25 mouse cellular contexts compared by ENCODE assay signal in the genomic region with DNA sequence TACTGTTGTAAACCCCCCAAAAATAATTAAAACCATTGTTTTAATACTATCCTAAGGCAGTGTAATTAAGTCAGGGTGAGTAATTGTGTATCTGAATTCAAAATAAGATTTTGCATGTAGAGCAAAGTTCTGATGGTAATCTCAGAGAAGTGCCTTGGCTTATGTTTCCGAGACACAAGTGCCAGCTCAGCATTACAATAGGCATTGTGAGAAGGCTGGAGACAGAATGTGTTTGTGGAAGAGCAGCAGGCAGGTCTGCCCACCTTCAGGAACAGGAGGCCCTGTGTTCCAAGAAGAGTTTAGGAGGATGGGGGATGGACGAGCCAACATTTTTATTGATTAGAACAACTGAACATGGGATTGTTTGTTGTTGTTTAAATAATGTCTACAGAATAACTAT. TPM values are rescaled to one million over a fixed set of nuclear protein-coding genes. Genes with fewer than 3 reads are reported as not detected.
DNase-seq lines count a peak whose midpoint lies in the region; ATAC-seq lines count a peak whose summit lies in the region.
"Had no signal": no experiment of that assay in that cellular context is flagged by ENCODE, and none has a peak within 500 bp of the region (broad histone marks: within the 10 kb centered on the region; RNA-seq: fewer than 3 reads in every experiment).

No protein-coding gene starts in this region.

- intact Hi-C loops in heart, postnatal 10 days (cut with DNase I), result no loop called here
- intact Hi-C loops in left cerebral cortex, postnatal 36 days (cut with DNase I), result loop anchor here (10.0 kb wide), 1 partner anchor 1004 kb away; no protein-coding TSS in a partner anchor

- no peak overlapping the region for H3K27ac ChIP-seq in forebrain, embryonic 11.5 days (ENCODE audit: low read depth, low read length)
- H3K27ac ChIP-seq in forebrain, embryonic 13.5 days, result no peak overlapping the region
- H3K27ac ChIP-seq in heart, embryonic 10.5 days, result no peak overlapping the region
- H3K27ac ChIP-seq: embryonic facial prominence, embryonic 12.5 days; forebrain, embryonic 12.5 days; forebrain, embryonic 15.5 days had no signal

- H3K4me3 ChIP-seq in forebrain, embryonic 11.5 days (ENCODE audit: low read depth, low read length), result no peak overlapping the region
- no peak overlapping the region for H3K4me3 ChIP-seq in forebrain, embryonic 13.5 days
- H3K4me3 ChIP-seq in heart, embryonic 10.5 days, result no peak overlapping the region
- H3K4me3 ChIP-seq: embryonic facial prominence, embryonic 12.5 days; embryonic facial prominence, embryonic 15.5 days; erythroblast, embryonic 14.5 days; forebrain, embryonic 12.5 days; forebrain, embryonic 15.5 days had no signal

- no peaks in the 10 kb centered on the region; the same call in 1 of the 2 replicates for H3K36me3 ChIP-seq in forebrain, embryonic 11.5 days (ENCODE audit: control insufficient read depth, insufficient read depth, low read length)
- H3K36me3 ChIP-seq in forebrain, embryonic 13.5 days (ENCODE audit: poor library complexity, severe bottlenecking), result peaks cover 12% of the 10 kb centered on the region; the same call in 1 of the 2 replicates
- H3K36me3 ChIP-seq in heart, embryonic 10.5 days, result peaks cover 15% of the 10 kb centered on the region
- H3K36me3 ChIP-seq: embryonic facial prominence, embryonic 15.5 days; forebrain, embryonic 12.5 days; forebrain, embryonic 15.5 days; G1E had no signal

- no peaks in the 10 kb centered on the region for H3K27me3 ChIP-seq in forebrain, embryonic 11.5 days (ENCODE audit: control insufficient read depth, insufficient read depth, low read length)
- no peaks in the 10 kb centered on the region for H3K27me3 ChIP-seq in forebrain, embryonic 13.5 days
- H3K27me3 ChIP-seq in heart, embryonic 10.5 days (ENCODE audit: insufficient read depth, poor library complexity, severe bottlenecking), result no peaks in the 10 kb centered on the region
- H3K27me3 ChIP-seq: embryonic facial prominence, embryonic 12.5 days; embryonic facial prominence, embryonic 15.5 days; forebrain, embryonic 12.5 days; forebrain, embryonic 15.5 days; Patski had no signal

- no peak overlapping the region for H3K9ac ChIP-seq in forebrain, embryonic 11.5 days (ENCODE audit: low read length)
- no peak overlapping the region for H3K9ac ChIP-seq in forebrain, embryonic 13.5 days
- H3K9ac ChIP-seq: embryonic facial prominence, embryonic 12.5 days; embryonic facial prominence, embryonic 15.5 days; forebrain, embryonic 12.5 days; forebrain, embryonic 15.5 days; forebrain, postnatal 0 days had no signal

- H3K9me3 ChIP-seq in forebrain, embryonic 11.5 days (ENCODE audit: control insufficient read depth, low read length), result peaks cover 4% of the 10 kb centered on the region; the same call in 1 of the 2 replicates
- peaks cover 5% of the 10 kb centered on the region; the same call in 1 of the 2 replicates for H3K9me3 ChIP-seq in forebrain, embryonic 13.5 days (replicated peaks)
- H3K9me3 ChIP-seq in heart, embryonic 10.5 days, result peaks cover 3% of the 10 kb centered on the region; the same call in 1 of the 2 replicates
- H3K9me3 ChIP-seq: embryonic facial prominence, embryonic 15.5 days; forebrain, embryonic 15.5 days had no signal

- ATAC-seq in forebrain, embryonic 11.5 days (replicated peaks; ENCODE audit: low FRiP score), result no peak
- no peak for ATAC-seq in forebrain, embryonic 13.5 days
- ATAC-seq: activated CD4-positive, CD25-positive, alpha-beta regulatory T cell, adult 4 months; forebrain, embryonic 15.5 days; forebrain, postnatal 0 days; Patski had no signal

- DNase-seq in forebrain, embryonic 11.5 days (ENCODE audit: low spot score), result peak; percentile 4
- peak; percentile 38 for DNase-seq in heart, embryonic 10.5 days (ENCODE audit: low spot score)
- no peak for DNase-seq in heart, postnatal 10 days
- peak; percentile 76 for DNase-seq in fat pad, adult 2 months (ENCODE audit: extremely low read depth, low read depth, low spot score)
- DNase-seq in adrenal gland, postnatal 10 days, result no peak
- no peak for DNase-seq in left cerebral cortex, postnatal 36 days (ENCODE audit: low spot score in 2 of 2)
- DNase-seq: adrenal gland, adult 8-10 months; adrenal gland, postnatal 25 days; cerebellum, adult 11 months; cerebellum, adult 18-20 months; cerebellum, adult 8-10 months; cerebellum, adult 9-11 months; cerebellum, postnatal 14 days; cerebellum, postnatal 36 days; embryo, embryonic 11 days; forebrain, postnatal 0 days had no signal

- H3K4me1 ChIP-seq in forebrain, embryonic 11.5 days (replicated peaks; ENCODE audit: control insufficient read depth, insufficient read depth, low read length), result no peaks in the 10 kb centered on the region
- H3K4me1 ChIP-seq in forebrain, embryonic 13.5 days, result peaks cover 2% of the 10 kb centered on the region
- H3K4me1 ChIP-seq in heart, embryonic 10.5 days, result 0 out of 2 replicates have a peak, but pooled peaks cover 5% of the 10 kb centered on the region
- H3K4me1 ChIP-seq: embryonic facial prominence, embryonic 12.5 days had no signal

- 69% methylated on average over 2 of the region's 2 CpGs for WGBS in forebrain, embryonic 11.5 days
- WGBS in forebrain, embryonic 13.5 days, result 67% methylated on average over 2 of the region's 2 CpGs
- WGBS in heart, embryonic 10.5 days, result 80% methylated on average over 2 of the region's 2 CpGs

- H3K4me2 ChIP-seq in forebrain, embryonic 11.5 days (ENCODE audit: low read depth, low read length, severe bottlenecking), result no peak overlapping the region
- H3K4me2 ChIP-seq in forebrain, embryonic 13.5 days, result no peak overlapping the region
- H3K4me2 ChIP-seq: embryonic facial prominence, embryonic 12.5 days; embryonic facial prominence, embryonic 15.5 days; forebrain, embryonic 12.5 days; forebrain, embryonic 15.5 days had no signal

RNA-seq across cellular contexts. Expression of a gene that starts 6.5 kb away (rescaled TPM):
- polyA plus RNA-seq in forebrain, embryonic 11.5 days (2014; fragmentation: Nextera tagmentation; extraction: Ambion mirVana), result 91.1 and 91.5 TPM in 2 replicates
- 51.3 and 55.5 TPM in 2 replicates for polyA plus RNA-seq in forebrain, embryonic 13.5 days (2015; fragmentation: Nextera tagmentation; extraction: Ambion mirVana)
- 79.9 and 99.3 TPM in 2 replicates for polyA plus RNA-seq in heart, embryonic 10.5 days (2016; fragmentation: Nextera tagmentation; extraction: Ambion mirVana)
- total RNA-seq in heart, postnatal 10 days (2021), result 10 to 100 TPM; 52.4 to 60.6 TPM
- total RNA-seq in adrenal gland, postnatal 10 days (2021), result 10 to 100 TPM; 44.7 to 51.6 TPM
- 100 to 1,000 TPM; 142 TPM for total RNA-seq in left cerebral cortex, postnatal 36 days (2021)

Comparison
In these comparisons a context has a peak if more than half of its experiments do, and no peak if none do; other contexts are left out.
1. DNase-seq: peak in forebrain, embryonic 11.5 days (single experiment), heart, embryonic 10.5 days (single experiment) and fat pad, adult 2 months (single experiment); none in heart, postnatal 10 days (0 of 2), adrenal gland, postnatal 10 days (single experiment) and left cerebral cortex, postnatal 36 days (0 of 2).